Mouse (Mus musculus): ENCODE measurements around the gene Uprt.

DNA sequence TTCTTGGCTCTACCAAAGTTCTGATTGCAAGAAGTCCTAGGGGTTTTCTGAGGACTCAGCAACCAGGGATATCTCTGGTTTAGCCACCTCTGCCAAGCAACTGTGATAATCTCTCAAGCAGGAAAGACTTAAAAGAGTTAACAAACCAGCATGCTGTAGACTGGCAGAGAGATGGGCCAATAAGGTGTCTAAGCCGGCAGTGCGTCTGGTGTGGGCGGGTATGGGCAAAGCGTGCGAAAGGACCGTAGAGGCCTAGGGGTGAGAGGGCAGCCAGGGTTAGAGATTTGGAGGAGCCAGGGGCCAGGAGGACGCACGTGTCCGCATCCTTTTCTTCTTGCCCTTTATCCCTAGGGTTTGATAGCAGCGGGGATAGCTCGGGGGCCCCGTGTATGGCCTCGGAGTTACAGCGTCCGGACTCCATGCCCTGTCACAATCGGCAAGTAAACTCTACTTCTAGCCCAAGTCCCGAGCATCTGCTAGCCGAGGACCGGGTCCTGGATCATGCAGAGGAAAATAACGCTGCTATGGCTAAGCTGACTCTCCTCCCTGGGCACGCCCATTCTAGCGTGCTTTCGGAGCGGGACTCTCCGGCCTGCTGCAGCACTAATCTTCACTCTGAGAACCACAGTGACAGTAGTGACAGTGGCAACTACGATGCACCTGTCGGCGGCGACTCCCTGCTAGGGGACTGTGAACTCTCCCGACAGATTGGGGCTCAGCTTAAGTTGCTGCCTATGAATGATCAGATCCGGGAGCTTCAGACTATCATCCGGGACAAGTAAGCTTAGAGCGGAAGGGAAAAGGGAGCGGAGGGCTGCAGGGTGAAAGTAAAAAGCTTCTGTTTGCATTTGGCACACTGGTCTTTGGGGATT, at the start of gene Uprt:
- TF ChIP-seq CTCF (IDR thresholded peaks at IDR 0.05; ENCODE audit: low read depth, low read length) (no peak), GATA2 (IDR thresholded peaks at IDR 0.05; ENCODE audit: borderline replicate concordance, low read depth, low read length) (no peak), TAL1 (conservative IDR thresholded peaks at IDR 0.05; ENCODE audit: low read depth, low read length) (no peak), GATA1 (IDR thresholded peaks at IDR 0.05; ENCODE audit: borderline replicate concordance, low read length) (no peak)

Measured in G1E (cell line).